Mouse (Mus musculus) ES-Bruce4 (cell line): ENCODE data around the gene Iqcd. TPM values are rescaled to one million over a fixed set of nuclear protein-coding genes. Genes with fewer than 3 reads are reported as not detected.

Source experiments
- H3K27ac ChIP-seq: 2 replicates; pipeline ENCODE4 v1.5.1; 2012; ENCODE audit warnings: low read length, inconsistent platforms; ENCODE audit not compliant: insufficient read depth
- H3K27me3 ChIP-seq: 2 replicates; pipeline ENCODE4 v1.6.1; 2012; ENCODE audit warnings: mild to moderate bottlenecking, low read length, inconsistent platforms; ENCODE audit not compliant: control insufficient read depth, poor library complexity, insufficient read depth, severe bottlenecking
- H3K36me3 ChIP-seq: 2 replicates; pipeline ENCODE4 v1.6.1; 2012; ENCODE audit warnings: inconsistent platforms, mild to moderate bottlenecking, low read length, moderate library complexity; ENCODE audit not compliant: control insufficient read depth, poor library complexity, insufficient read depth, severe bottlenecking
- H3K4me1 ChIP-seq: one replicate; pipeline ENCODE4 v1.8.1; 2011; ENCODE audit warnings: low read length; ENCODE audit not compliant: control insufficient read depth, insufficient read depth
- H3K4me3 ChIP-seq: 2 replicates; pipeline ENCODE4 v1.5.1; 2011; ENCODE audit warnings: low read depth, mild to moderate bottlenecking, low read length
- H3K9ac ChIP-seq: 2 replicates; pipeline ENCODE4 v1.6.1; 2012; ENCODE audit warnings: low read depth, mild to moderate bottlenecking, inconsistent platforms; ENCODE audit not compliant: poor library complexity, severe bottlenecking
- H3K9me3 ChIP-seq: replicated peaks from 2 replicates; pipeline ENCODE4 v1.6.1; 2012; ENCODE audit warnings: mild to moderate bottlenecking, low read length, inconsistent platforms; ENCODE audit not compliant: control insufficient read depth, poor library complexity, insufficient read depth, severe bottlenecking
- CTCF ChIP-seq: IDR thresholded peaks from one replicate; pipeline ENCODE4 v1.8.1; 2011; ENCODE audit warnings: low read depth, low read length
- EP300 ChIP-seq: IDR thresholded peaks from 2 replicates; pipeline ENCODE4 v1.6.1; 2011; ENCODE audit warnings: low read depth, low read length; ENCODE audit not compliant: insufficient read depth
- POLR2A ChIP-seq: IDR thresholded peaks from one replicate; pipeline ENCODE4 v1.8.1; 2011; ENCODE audit warnings: low read length; ENCODE audit not compliant: insufficient read depth
- polyA plus RNA-seq: library from polyadenylated mRNA; stranded (reverse); fragments of >200 nt; gene quantifications from 2 replicates; pipeline ENCODE4 v1.2.4, GENCODE M21; 2011; ENCODE audit warnings: low read depth; ENCODE audit not compliant: missing spikeins, insufficient read depth, insufficient read length

The Iqcd gene
- polyA plus RNA-seq, 1 experiment, result 0.37 TPM

DNA sequence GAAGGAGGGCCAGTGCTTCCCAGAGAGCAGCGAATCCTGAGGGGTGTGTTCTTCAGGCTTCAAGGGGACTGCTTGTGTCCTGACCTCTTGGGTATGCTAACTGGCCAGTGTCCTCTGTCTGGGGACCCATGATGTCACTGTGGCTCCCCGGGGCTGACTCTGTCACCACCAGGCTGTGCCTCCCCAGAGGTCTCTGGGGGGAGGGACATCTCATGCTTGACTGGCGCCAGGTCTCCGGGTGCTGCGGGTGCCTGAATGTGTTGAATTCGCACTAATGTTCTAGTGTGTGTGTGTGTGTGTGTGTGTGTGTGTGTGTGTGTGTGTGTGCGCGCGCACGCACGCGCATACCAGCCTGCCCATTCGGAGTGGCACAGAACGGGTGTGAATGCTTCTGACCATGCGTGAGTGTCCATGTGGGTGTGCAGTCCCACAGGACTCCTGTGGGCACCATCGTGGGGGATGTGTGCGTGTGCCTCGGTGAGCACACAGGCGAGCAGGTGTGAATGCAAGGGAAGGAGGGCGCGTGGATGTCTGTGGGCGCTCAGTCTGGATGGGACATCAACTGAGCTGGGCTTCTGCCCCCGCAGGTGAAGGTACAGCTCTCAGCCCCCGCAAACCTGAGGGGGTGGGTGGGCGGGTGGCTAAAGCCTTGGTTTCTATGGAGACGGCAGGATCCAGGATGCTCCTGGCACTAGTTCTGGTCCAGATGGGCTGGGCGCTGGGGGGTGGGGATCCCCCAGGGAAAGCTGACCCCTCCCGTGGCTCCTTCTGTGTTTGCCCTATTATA, 64.3 kb downstream of the Iqcd start:
- H3K4me1 ChIP-seq, result peaks cover 4% of the 10 kb centered on the region
- TF ChIP-seq CTCF, result no peak
- TF ChIP-seq POLR2A, result no peak
- TF ChIP-seq EP300, result no peak
- H3K4me3 ChIP-seq, result no peak overlapping the region; the same call in 1 of the 2 replicates
- H3K36me3 ChIP-seq, result no peaks in the 10 kb centered on the region
- H3K9ac ChIP-seq, result no peak overlapping the region
- no peaks in the 10 kb centered on the region for H3K9me3 ChIP-seq
- H3K27ac ChIP-seq, result no peak overlapping the region
- no peaks in the 10 kb centered on the region for H3K27me3 ChIP-seq

- Histone ChIP-seq H3K27me3 (no peaks in the 10 kb centered on the region), H3K9ac (no peak overlapping the region), H3K9me3 (no peaks in the 10 kb centered on the region), H3K36me3 (no peaks in the 10 kb centered on the region), H3K4me3 (no peak overlapping the region), H3K27ac (no peak overlapping the region), H3K4me1 (peaks cover 4% of the 10 kb centered on the region)
- TF ChIP-seq CTCF, result no peak
- TF ChIP-seq POLR2A, result no peak
Observed at GRCm38 (mm10) chr5:120653873-120654272, 65.1 kb downstream of the Iqcd start.

DNA sequence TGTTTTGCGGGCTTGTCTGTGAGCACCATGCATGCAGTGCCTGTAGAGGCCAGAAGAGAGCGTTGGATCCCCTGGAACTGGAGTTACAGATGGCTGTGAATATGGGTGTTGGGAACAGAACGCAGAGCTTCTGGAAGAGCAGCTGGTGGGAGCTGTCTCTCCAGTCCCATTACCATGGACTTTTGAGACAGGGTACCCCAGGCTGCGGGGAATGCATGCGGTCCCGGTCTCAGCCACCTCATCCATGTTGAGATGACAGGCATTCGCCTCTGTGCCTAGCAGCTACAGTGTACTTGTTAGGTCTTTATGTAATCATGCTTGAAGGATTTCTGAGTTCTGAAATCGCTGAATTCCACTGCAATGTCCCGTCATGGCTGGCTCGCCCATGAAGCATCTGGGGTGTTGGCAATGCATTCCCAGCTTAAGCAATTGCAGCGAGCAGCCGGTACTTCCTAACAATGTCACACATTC, 67.5 kb downstream of the Iqcd start:
- H3K27me3 ChIP-seq, result no peaks in the 10 kb centered on the region
- H3K27ac ChIP-seq, result no peak overlapping the region
- peaks cover 4% of the 10 kb centered on the region for H3K4me1 ChIP-seq
- H3K36me3 ChIP-seq, result no peaks in the 10 kb centered on the region
- H3K9ac ChIP-seq, result no peak overlapping the region
- H3K4me3 ChIP-seq, result no peak overlapping the region
- H3K9me3 ChIP-seq, result no peaks in the 10 kb centered on the region
- TF ChIP-seq CTCF, result peak; percentile 32
- TF ChIP-seq EP300, result no peak

Other genes starting within 250 kb of the Iqcd start
- 0.24 TPM in 1 of 2 replicates, not detected in the other for gene Lhx5, start 157.3 kb upstream of the Iqcd start, polyA plus RNA-seq
- gene Sdsl, start 116.2 kb upstream of the Iqcd start, polyA plus RNA-seq, result not detected in 2 replicates
- gene Sds, start 112.5 kb upstream of the Iqcd start, polyA plus RNA-seq, result not detected in 2 replicates
- 19.1 and 22.1 TPM in 2 replicates for gene Plbd2, start 85.4 kb upstream of the Iqcd start, polyA plus RNA-seq
- 17.7 and 19.1 TPM in 2 replicates for gene Slc8b1, start 77.8 kb upstream of the Iqcd start, polyA plus RNA-seq
- 13.2 and 17.1 TPM in 2 replicates for gene Tpcn1, start 343 bp upstream of the Iqcd start, polyA plus RNA-seq
- gene Rita1, start 23.6 kb downstream of the Iqcd start, polyA plus RNA-seq, result 13.0 and 13.1 TPM in 2 replicates
- gene Ddx54, start 23.7 kb downstream of the Iqcd start, polyA plus RNA-seq, result 49.7 and 49.9 TPM in 2 replicates
- not detected in 2 replicates for gene Cfap73, start 45.2 kb downstream of the Iqcd start, polyA plus RNA-seq
- 2.0 and 3.5 TPM in 2 replicates for gene Rasal1, start 59.8 kb downstream of the Iqcd start, polyA plus RNA-seq
- gene Dtx1, start 122.9 kb downstream of the Iqcd start, polyA plus RNA-seq, result 19.1 and 21.0 TPM in 2 replicates
- gene Oas2, start 160.8 kb downstream of the Iqcd start, polyA plus RNA-seq, result 0.76 and 0.84 TPM in 2 replicates
- 1.7 and 1.9 TPM in 2 replicates for gene Oas3, start 188.6 kb downstream of the Iqcd start, polyA plus RNA-seq
- gene Oas1e, start 206.5 kb downstream of the Iqcd start, polyA plus RNA-seq, result not detected in 2 replicates
- 3.0 and 4.3 TPM in 2 replicates for gene Oas1c, start 223.5 kb downstream of the Iqcd start, polyA plus RNA-seq